Mouse (Mus musculus): Measurements from ENCODE around the gene Fbxo28. TPM values are rescaled to one million over a fixed set of nuclear protein-coding genes. Genes with fewer than 3 reads are reported as not detected.

Gene Fbxo28
- polyA plus RNA-seq, 1 experiment: not detected

DNA sequence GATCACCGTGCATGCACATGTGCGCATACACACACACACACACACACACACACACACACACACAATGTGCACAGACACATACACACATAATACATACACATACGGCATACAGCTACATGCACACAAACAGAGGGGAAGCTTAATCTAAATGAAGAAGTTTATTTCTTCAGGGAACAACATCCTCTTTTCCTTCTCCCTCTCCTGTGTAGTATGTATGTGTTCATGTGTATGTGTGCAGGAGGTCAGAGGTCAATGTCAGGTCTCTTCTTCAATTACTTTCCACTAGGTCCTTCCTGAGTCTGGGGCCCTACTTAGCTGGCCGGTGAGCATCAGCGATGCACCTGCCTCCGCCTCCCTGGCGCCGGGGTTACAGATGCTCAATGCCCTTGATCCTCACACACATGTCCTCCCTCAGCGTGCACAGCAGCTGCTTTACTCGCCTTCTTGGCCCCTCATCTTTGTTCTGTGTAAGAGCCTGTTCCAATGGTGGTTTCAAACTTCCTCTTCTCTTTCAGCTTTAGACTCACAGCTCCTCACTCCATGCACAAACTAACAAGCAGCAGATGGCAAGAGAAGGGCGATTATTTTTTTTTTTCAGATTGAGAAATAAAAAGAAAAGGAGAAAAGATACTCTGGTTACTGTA lies 13.2 kb upstream of the Fbxo28 start:
- WGBS: 74% methylated on average over 11 of the region's 11 CpGs
- no peak for TF ChIP-seq POLR2A (IDR thresholded peaks at IDR 0.05; ENCODE audit: insufficient read depth, low read depth, low read length)
- no peak for TF ChIP-seq CTCF (IDR thresholded peaks at IDR 0.05; ENCODE audit: insufficient read depth, low read depth, low read length)
- Histone ChIP-seq H3K27ac (ENCODE audit: insufficient read depth, low read depth, low read length) (no peak overlapping the region), H3K4me1 (ENCODE audit: control insufficient read depth, insufficient read depth, low read length) (no peaks in the 10 kb centered on the region), H3K4me3 (ENCODE audit: insufficient read depth, low read depth, low read length) (no peak overlapping the region)

DNA sequence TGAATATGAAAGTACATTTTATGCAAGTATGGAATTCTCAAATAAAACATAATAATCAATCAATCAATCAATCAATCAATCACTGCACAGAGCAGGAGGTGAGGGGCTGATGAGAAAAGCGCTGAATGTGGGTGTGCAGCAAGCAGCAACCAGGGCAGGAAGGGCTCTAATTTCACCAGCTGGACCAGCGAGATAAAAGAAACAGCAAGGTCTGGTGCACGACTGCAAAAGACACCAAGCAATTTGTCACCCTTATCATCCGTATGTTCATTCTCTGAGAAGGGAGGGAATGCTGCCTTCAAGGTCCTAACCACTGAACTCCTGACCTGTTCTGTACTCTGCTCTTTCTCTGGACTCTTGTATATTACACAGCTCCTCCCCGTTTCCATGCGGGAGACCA lies 8.1 kb upstream of the Fbxo28 start:
- 91% methylated on average over 6 of the region's 6 CpGs for WGBS

DNA sequence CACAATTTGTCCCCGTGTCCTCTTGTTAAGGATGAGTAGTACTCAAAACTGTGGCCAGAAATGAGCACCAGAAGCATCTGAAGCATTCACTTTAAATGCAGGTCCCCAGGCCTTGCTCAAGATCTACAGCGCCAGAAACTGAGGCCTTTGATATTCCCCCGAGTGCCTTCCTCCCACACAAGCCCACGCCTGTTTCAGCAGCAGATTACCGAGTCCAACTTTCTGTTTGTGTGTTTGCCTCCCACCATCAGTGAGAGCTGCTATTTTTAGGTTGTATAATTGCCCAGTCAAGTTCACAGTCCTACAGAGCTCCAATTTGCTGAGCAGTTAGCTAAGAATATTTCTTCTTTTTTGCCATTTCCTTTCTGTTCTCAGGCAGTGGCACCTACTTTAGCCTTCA lies 5.1 kb upstream of the Fbxo28 start:
- TF ChIP-seq CTCF (IDR thresholded peaks at IDR 0.05; ENCODE audit: insufficient read depth, low read depth, low read length) (no peak), POLR2A (IDR thresholded peaks at IDR 0.05; ENCODE audit: insufficient read depth, low read depth, low read length) (no peak)
- H3K4me1 ChIP-seq (ENCODE audit: control insufficient read depth, insufficient read depth, low read length): 0 out of 2 replicates have a peak, but pooled peaks cover 2% of the 10 kb centered on the region
- H3K27ac ChIP-seq (ENCODE audit: insufficient read depth, low read depth, low read length): peak overlapping the region; percentile 91
- WGBS: 23% methylated on average over 5 of the region's 5 CpGs
- no peak overlapping the region for H3K4me3 ChIP-seq (ENCODE audit: insufficient read depth, low read depth, low read length)

More for the DNA sequence above, 8.1 kb upstream of the Fbxo28 start:
- no peak overlapping the region for H3K4me3 ChIP-seq (ENCODE audit: insufficient read depth, low read depth, low read length)
- H3K4me1 ChIP-seq (ENCODE audit: control insufficient read depth, insufficient read depth, low read length): no peaks in the 10 kb centered on the region
- TF ChIP-seq POLR2A (IDR thresholded peaks at IDR 0.05; ENCODE audit: insufficient read depth, low read depth, low read length) (no peak), CTCF (IDR thresholded peaks at IDR 0.05; ENCODE audit: insufficient read depth, low read depth, low read length) (no peak)
- no peak overlapping the region for H3K27ac ChIP-seq (ENCODE audit: insufficient read depth, low read depth, low read length)

DNA sequence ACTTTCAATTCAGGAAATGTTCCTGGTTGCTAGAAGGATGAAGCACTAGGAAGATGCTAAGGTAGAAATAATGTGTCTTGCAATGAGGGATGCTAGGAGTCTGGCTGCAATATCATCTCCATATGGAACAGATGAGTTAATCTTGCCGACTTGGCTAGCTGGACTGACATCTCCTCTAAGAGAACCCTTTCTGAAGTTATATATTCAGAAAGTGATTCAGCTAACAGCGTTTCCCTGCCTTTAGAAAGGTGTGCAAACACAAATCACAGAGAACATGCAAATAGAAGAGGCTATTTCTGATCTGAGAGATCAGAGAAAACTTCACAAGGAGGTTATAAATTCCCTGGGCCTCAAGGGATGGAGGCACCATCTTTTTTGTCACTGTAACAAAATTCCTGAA lies 4.4 kb upstream of the Fbxo28 start:
- Histone ChIP-seq H3K27ac (ENCODE audit: insufficient read depth, low read depth, low read length) (peak overlapping the region; percentile 91; the same call in 1 of the 2 replicates), H3K4me1 (ENCODE audit: control insufficient read depth, insufficient read depth, low read length) (0 out of 2 replicates have a peak, but pooled peaks cover 2% of the 10 kb centered on the region), H3K4me3 (ENCODE audit: insufficient read depth, low read depth, low read length) (no peak overlapping the region)
- 49% methylated on average over 2 of the region's 2 CpGs for WGBS
- TF ChIP-seq POLR2A (IDR thresholded peaks at IDR 0.05; ENCODE audit: insufficient read depth, low read depth, low read length) (no peak), CTCF (IDR thresholded peaks at IDR 0.05; ENCODE audit: insufficient read depth, low read depth, low read length) (no peak)

DNA sequence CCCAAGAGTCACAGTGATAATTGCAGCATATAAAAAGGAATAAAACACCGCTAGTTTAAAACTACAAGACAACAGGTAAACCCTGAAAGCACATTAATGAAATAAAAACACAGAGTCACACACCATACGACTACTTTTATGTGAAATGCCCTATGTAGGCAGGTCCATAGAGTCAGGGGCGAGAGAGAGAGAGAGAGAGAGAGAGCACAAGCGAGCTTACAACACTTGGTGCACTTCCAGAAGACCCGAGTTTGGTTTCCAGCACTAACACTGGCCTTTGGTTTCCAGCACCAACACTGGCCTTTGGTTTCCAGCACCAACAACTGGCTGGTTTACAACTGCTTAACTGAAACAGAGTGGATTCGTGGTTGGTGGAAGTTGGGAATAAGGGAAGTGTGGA lies 564 bp upstream of the Fbxo28 start:
- WGBS: 22% methylated on average over 6 of the region's 6 CpGs
- Histone ChIP-seq H3K27ac (ENCODE audit: insufficient read depth, low read depth, low read length) (0 out of 2 replicates have a peak overlapping the region, but pooled peaks have one; percentile 98), H3K4me3 (ENCODE audit: insufficient read depth, low read depth, low read length) (no peak overlapping the region), H3K4me1 (ENCODE audit: control insufficient read depth, insufficient read depth, low read length) (peaks cover 8% of the 10 kb centered on the region)
- no peak for TF ChIP-seq CTCF (IDR thresholded peaks at IDR 0.05; ENCODE audit: insufficient read depth, low read depth, low read length)
- no peak for TF ChIP-seq POLR2A (IDR thresholded peaks at IDR 0.05; ENCODE audit: insufficient read depth, low read depth, low read length)

DNA sequence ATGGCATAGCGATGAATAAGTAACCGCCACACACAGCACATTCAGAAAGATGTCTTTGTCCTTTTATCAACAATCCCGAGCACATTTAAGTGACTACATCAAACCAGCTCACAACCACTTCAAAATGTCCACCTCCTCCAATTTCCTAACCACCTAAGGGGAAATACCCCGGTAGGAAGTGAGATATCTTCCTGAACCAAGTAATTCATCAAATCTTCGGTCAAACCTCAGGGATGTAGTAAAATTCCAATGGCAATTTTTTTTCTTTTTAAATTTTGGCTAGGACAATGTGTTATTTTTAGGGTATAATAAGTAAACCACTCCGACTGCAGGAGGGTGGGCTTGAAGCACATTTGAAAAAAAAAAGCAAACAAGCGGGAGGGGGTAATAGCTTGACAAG lies 1.1 kb downstream of the Fbxo28 start:
- TF ChIP-seq POLR2A (IDR thresholded peaks at IDR 0.05; ENCODE audit: insufficient read depth, low read depth, low read length) (no peak), CTCF (IDR thresholded peaks at IDR 0.05; ENCODE audit: insufficient read depth, low read depth, low read length) (no peak)
- 11% methylated on average over 7 of the region's 7 CpGs for WGBS
- no peak overlapping the region for H3K27ac ChIP-seq (ENCODE audit: insufficient read depth, low read depth, low read length)

DNA sequence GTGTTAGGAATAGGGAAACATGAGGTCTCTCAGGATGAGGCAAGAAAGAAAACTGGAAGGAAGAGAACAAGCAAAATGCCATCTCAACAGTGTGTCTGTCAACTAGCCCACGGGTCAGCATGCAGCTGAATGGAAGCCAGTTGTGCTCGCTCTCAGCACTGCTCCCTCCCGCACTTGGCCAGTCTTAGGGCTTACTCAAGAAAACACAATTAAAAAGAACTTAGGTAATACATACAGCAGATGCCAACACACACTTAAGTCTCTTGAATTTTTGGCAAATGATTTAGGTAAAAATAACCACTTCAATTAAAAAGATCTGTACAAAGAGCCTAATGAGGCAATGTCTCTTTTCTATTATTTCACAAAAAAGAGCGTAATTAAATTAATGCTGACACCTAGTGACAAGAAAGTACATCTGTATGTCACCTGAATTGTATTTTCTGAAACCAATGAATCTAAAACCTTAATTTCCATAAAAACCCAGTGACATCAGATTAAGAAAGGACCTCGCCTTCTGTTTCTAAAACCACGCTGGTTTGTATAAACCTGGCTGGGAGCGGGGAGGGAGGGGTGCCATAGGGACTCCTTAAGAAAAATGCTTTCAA lies 2.4 kb downstream of the Fbxo28 start:
- 34% methylated on average over 7 of the region's 7 CpGs for WGBS

More for the DNA sequence above, 1.1 kb downstream of the Fbxo28 start:
- Histone ChIP-seq H3K4me1 (ENCODE audit: control insufficient read depth, insufficient read depth, low read length) (peaks cover 8% of the 10 kb centered on the region), H3K4me3 (ENCODE audit: insufficient read depth, low read depth, low read length) (peak overlapping the region; percentile 98; the same call in 1 of the 2 replicates)

DNA sequence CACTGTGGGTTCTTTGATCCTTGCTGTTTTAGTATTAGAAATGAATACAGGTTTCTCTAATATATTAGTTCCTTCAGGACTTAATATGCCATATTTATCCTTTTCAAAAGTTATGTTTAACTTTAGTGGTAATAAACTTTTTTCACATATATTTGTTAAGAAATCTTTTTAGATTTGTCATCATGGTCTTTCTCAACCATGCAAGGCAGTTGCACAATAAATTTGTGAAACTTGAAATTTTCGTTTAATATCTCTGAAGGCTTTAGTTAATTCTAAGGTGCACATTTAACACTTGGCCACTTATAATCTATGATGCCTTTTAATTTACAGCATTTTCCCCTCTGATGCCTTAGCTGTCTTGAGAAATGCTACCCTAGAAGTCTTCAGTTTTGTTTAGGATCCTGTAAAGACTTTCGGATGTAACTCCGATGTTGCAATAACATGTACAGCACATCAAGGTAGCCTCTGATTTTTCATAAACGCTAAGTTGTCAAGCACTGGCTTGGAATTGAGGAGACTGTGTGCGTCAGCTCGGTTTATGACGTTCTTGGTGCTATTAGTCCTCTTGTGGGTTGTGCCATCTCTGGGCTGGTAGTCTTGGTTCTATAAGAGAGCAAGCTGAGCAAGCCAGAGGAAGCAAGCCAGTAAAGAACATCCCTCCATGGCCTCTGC lies 7.5 kb downstream of the Fbxo28 start:
- Histone ChIP-seq H3K27ac (ENCODE audit: insufficient read depth, low read depth, low read length) (no peak overlapping the region), H3K4me3 (ENCODE audit: insufficient read depth, low read depth, low read length) (no peak overlapping the region), H3K4me1 (ENCODE audit: control insufficient read depth, insufficient read depth, low read length) (peaks cover 4% of the 10 kb centered on the region)
- TF ChIP-seq CTCF (IDR thresholded peaks at IDR 0.05; ENCODE audit: insufficient read depth, low read depth, low read length) (no peak), POLR2A (IDR thresholded peaks at IDR 0.05; ENCODE audit: insufficient read depth, low read depth, low read length) (no peak)
- 92% methylated on average over 7 of the region's 7 CpGs for WGBS

More for the DNA sequence above, 2.4 kb downstream of the Fbxo28 start:
- no peak for TF ChIP-seq CTCF (IDR thresholded peaks at IDR 0.05; ENCODE audit: insufficient read depth, low read depth, low read length)
- TF ChIP-seq POLR2A (IDR thresholded peaks at IDR 0.05; ENCODE audit: insufficient read depth, low read depth, low read length): no peak
- H3K4me1 ChIP-seq (ENCODE audit: control insufficient read depth, insufficient read depth, low read length): peaks cover 8% of the 10 kb centered on the region
- H3K4me3 ChIP-seq (ENCODE audit: insufficient read depth, low read depth, low read length): peak overlapping the region; percentile 20; the same call in 1 of the 2 replicates
- H3K27ac ChIP-seq (ENCODE audit: insufficient read depth, low read depth, low read length): no peak overlapping the region

Data from olfactory bulb, adult 2 months (tissue).